Mouse (Mus musculus) spleen, adult 2 months (tissue): Measurements from ENCODE around the gene Fezf2.

Experiments used
- CTCF ChIP-seq: fragments of 200-500 bp; IDR thresholded peaks from 2 replicates; pipeline ENCODE4 v1.5.1; 2011; ENCODE audit warnings: mild to moderate bottlenecking, inconsistent platforms; ENCODE audit not compliant: insufficient read depth, insufficient read length, insufficient replicate concordance; ENCODE audit errors: extremely low read depth
- POLR2A ChIP-seq: fragments of 200-500 bp; IDR thresholded peaks from 2 replicates; pipeline ENCODE4 v1.6.1; 2011; ENCODE audit warnings: low read depth, low read length, inconsistent platforms

DNA sequence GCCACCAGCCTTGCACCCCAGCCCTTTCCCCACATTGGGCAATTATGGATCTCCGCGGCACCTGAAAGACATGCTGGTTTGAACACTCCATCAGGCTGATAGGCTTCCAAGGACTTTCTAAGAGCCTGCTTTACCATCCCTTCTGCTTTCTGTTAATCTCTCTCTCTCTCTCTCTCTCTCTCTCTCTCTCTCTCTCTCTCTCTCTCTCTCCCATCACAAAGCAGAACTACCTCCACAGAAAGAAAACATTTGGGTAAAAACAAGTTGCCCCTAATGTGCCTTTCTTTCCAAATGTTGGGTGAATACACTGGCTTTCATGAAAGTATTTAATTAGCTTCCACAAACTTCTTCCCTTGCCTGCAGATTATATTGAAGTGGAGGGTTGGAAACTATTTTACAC is at the start of gene Fezf2:
- TF ChIP-seq CTCF (no peak), POLR2A (no peak)
